Mouse (Mus musculus): ENCODE measurements at regions not wholly inside any gene's neighbourhood (a gene's known extent, or its start where the extent isn't known, plus 50 kb on each side); places are given as distances from the start of the nearest gene placed in this dataset.

DNA sequence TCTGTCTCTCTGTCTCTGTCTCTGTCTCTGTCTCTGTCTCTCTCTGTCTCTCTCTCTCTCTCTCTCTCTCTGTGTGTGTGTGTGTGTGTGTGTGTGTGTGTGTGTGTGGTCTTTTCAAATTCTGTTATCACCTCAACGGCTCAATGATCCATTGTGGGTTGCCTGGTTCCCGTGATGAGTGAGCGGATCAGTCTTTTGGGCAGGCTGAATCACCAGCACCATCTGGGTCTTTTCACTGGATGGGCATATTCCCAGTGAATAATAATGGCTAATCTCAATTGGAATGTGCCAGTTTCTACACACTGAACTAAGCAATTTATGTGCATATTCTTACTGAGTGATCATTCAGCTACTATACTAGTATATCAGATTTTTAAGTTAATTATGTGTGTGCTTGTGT is 216.4 kb downstream of the Lmx1a start:
- no peak for DNase-seq (ENCODE audit: low spot score in 2 of 2)

DNA sequence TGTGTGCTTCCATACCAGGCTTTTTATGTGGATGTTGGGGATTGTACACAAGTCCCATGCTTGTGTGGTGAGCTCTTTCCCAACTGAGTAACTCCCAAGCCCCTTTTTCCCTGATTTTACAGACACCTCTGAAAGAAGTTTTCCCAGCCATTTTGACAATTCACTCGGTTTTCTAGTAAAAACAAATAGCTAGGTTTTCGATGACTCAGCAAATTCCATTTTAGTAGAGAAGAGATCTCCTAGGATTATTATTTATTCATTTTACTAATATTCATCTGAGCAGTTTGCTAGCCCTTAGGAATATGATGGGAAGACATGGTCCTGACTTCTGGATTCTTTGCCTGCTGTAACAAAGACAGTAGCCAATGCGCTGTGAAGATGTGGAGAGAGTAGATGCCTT is 223.0 kb downstream of the Lmx1a start:
- no peak for DNase-seq (ENCODE audit: low spot score in 2 of 2)

DNA sequence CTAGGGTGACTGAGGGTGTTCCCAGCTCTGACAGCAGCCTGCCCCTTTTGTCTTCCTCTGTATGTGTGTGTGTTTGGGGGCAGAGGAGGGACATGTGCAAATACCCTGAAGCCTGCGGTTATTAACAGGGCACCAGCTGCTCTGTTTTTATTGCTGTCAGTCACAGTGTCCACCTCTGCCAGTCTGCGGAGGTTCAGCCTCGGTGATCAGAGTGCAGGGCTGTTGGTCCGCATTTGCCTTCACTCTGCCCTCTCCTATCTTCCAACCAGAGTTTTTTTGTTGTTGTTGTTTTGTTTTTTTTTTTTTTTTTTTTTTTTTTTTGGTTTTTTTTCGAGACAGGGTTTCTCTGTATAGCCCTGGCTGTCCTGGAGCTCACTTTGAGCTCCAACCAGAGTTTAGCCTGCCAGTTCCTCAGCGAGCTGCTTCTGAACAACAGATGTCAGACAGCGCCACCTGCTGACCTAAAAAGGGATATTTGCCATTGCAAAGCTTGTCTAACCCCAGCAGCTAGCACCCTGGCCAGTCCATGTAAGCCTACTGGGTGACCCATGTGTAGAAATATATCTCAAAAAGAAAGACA is 226.0 kb downstream of the Lmx1a start:
- peak; percentile 70 to 83 for DNase-seq (ENCODE audit: low spot score in 2 of 2)

DNA sequence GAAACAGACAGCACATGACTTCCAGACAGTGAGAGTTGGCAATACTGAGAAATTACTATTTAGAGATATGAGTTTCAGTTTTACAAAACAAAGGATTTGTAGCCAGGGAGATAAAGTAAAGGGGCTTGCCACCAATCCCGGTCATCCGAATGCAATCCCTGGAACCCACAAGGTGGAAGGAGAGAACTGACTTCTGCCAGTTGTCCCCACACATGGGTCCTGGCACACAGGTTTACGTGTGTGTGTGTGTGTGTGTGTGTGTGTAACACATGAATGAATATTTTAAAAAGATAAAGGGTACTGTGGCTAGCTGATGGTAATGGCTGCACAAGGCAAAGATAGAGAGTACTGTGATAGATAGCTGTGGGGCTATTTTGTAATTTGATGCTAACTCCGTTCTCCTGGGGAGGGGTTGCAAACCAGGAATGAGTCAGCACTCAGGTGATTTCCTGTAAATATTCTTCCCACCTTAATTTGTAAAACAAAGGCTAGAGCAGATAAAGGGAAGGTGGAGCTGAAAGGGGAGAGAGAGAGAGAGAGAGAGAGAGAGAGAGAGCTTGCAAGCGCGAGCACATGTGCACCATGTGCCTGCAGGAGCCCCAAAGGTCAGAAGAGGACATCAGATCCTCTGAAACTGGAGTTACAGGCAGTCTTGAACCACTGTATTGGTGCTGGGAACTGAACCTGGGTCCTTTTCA is 226.7 kb downstream of the Lmx1a start:
- DNase-seq (ENCODE audit: low spot score in 2 of 2): no peak

DNA sequence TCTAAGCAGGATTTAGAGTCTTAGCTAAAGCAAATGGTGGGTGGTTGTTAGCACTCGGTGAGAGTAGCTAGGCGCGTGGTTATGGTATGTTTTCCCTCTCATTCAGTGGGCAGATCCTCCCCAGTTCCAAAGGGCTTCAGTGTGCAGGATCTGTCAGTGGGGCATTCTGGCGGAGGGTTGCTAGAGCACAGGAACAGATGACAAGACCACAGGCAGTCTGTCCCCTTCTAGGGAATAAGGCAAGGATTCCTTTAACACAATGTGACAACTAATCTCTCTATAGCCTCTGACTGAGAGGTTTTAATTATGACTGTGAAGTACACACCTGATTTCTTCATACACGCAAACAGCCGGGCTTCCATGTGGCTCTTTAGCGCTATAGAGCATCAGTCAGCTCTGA is 233.9 kb downstream of the Lmx1a start:
- no peak for DNase-seq (ENCODE audit: low spot score in 2 of 2)

DNA sequence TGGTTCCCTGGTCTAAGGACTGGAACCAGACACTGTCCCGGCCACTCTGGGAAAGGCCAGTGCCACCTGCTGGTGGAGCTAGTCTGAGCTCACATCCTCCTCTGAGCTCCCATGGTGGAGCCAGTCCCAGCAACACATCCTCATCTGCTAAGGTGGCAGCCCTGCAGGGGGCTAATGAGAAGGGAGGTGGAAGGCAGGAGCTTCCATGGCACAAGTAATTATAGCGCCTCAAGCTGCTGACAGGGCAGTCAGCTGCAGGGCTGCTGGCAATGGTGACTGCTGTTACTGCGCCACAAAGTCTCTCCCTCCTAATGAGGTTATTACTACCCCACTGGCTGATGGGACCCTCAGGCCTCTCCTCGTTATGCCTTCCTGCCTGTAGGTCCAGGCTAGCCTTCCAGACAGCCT is 239.0 kb downstream of the Lmx1a start:
- no peak for DNase-seq (ENCODE audit: low spot score in 2 of 2)

DNA sequence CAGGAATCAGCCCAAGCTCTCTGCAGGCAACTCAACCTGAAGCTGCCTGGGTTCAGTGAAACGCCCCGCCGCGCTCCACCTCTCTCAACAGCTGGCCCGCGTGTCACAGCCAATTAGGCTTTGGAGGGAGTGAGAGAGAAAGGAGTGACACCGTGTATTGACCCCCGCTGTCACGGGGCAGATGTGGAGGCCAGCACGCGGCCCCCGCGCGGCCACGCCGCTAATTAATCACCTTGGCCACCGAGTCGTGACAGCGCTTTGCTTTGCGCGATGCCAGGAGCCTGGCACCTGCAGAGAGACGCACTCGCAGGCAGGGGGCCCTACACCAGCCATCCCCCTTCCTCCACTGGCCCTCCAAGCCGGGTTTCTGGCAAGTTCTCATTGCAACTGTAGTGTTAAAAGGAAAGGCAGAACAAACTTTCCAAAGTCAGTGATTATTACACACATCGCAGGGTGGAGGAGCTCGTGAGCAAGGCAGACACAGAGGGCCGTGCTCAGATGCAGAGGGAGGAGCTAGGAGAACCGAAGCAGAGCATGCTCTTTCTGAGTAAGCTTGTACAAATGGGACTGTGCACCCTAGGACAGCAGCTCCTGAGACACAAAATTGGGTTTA is 240.8 kb downstream of the Lmx1a start:
- DNase-seq (ENCODE audit: low spot score in 2 of 2): no peak

DNA sequence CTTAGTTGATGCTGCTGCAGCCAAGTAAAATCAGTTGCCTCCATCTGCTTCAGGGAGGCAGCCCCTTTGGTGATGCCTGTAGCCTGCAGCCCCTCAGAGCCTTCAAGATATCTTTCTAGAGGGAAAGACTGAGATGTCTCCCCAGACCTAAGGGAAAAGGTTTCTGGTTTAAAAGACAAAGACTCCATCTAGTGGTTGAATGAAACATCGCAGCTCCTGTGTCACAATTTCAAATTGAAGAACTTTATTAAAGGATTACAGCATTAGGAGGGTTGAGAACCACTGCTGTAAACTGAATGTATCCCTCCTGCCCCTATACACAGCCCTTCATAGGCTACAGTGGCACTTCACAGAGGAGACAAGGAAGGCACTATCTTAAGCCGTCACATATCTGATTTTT is 243.1 kb downstream of the Lmx1a start:
- no peak for DNase-seq (ENCODE audit: low spot score in 2 of 2)

DNA sequence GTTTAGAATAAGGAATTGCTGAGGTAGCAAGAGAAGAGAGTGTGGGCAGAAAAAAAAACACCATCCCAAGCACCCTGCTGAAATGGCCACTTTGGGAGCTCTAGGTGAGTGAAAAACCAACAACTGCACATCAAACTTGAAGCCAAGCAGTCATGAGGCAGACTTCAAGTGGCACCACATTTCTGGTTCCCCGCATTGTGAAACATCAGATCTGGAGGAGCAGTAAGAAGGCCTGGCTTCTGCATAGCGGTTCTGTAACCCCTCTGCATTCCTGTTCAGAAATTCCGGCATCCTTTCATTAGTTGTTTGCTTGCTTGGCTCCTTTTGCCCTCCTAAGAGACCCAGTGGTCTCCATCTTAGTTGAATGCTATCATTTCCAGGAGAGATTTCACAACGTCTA is 247.7 kb downstream of the Lmx1a start:
- DNase-seq (ENCODE audit: low spot score in 2 of 2): no peak

DNA sequence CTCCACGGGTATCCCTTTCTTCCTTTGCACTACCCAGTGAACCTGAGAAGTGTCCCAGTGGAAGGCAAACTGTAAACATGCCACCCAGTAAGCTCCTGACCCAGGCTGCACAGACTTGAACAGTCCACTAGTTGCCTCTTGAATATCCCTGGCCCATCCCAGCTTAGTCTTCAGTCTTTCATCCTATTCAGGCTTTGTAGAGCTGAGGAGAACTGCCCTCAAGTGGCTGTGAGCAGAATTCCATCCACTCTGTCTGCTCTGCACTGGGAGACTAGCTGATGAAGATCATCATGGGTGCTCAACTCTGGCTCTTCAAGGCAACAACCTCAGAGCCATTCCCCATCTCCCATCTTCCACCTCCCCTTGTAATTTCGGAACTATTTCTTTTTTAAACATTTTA is 249.1 kb downstream of the Lmx1a start:
- no peak for DNase-seq (ENCODE audit: low spot score in 2 of 2)

DNA sequence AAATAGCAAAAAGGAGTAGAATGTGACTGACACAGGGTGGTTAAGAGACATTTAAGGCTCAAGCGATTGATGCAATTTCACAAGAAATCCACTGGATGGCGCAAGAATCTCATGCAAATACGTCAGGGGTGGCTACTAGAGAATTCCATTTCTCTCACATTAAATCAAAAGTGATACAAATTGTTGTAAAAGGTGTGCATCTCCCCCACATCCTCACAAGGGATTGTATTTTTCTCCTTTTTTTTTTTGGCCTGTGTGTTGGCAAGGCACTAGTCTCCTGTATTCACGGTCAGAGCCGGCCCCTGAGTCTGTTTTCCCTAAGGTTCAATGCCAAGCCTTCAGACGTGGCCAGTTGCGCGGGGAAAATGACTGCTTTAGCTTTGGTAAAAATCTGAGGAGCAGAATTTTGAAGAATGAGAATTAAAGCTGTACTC is 253.0 kb downstream of the Lmx1a start:
- no peak for DNase-seq (ENCODE audit: low spot score in 2 of 2)

DNA sequence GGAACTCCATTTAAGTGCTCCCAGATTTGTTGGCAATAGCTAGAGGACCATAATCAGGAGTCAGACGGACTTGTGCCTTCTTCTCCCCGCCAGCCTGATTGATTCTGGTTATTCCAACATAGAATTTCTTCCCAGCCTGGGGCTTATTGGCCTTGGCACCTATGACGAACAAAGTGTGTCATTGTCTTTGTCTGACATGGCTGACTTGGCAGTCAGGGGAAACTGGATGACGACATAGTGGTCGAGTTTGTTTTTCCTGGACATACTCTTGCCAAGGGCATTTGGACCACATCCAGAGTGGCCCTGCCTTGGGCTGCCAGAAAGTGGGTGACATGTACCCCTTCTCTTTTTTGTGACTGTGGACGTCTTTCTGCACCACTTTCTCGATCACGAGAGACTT is 254.1 kb downstream of the Lmx1a start:
- no peak for DNase-seq (ENCODE audit: low spot score in 2 of 2)

DNA sequence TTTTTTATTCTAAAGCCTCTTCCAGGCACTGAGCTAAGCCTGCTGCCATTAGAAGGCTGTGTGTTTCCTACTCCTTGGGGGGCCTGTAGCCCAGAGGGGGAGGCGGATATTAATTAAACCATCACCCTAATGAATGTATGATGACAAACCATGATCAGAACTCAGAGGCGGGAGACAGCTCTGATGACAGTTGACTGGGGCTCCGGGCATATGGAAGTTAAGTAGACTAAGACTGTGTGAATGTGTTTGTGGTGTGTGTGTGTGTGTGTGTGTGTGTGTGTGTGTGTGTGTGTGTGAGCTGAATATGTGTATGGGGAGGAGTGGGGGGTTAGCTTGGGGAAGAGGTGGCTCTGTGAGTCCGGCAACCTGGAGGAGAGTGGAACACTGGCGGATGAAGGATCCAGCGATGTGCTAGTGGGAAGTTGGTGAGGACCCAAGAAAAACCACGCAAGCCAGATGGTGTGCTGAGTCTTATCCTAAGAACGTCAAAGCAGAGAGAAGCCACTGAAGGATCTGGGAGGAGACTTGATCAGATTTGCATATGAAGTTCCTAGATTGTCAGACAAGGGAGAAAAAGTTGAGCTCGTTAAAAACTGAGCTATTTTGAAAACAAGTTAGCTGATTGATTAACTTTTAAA is 256.7 kb downstream of the Lmx1a start:
- peak in 1 of 2 experiments; percentile 45 for DNase-seq (ENCODE audit: low spot score in 2 of 2)

DNA sequence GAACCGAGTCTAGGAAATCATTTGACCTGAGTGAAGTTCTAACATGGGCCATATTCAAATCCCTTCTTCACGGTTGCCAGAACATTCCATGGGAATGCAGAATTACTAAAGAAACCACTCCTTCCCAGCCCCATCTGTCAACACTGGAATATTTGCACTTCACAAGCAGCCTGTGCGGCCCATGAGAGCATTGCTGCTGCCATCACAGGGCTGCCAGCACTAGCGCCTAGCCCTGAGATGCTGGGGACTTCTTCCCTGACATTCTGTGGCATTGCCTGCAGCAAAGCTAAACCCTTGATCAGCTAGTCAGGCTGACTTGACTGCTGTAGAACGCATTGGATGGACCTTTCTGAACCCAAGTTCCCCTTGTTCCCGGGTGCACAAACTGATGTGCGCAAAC is 258.8 kb downstream of the Lmx1a start:
- DNase-seq (ENCODE audit: low spot score in 2 of 2): no peak

DNA sequence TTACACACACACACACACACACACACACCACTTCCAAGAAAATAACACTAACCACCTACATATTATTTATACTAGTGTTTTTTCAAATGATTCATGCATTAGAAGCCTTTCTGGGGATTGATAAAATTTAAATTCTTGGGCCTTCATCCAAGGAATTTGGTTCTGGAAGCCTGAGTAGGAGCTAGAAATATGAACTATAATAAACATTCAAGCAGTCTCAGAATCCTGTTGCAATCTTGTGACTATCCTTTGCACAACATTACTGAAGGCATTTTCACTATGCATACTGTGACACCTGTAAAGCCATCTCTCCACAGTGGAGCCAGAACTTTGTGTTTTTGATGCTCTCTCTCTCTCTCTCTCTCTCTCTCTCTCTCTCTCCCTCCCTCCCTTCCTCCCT is 262.7 kb downstream of the Lmx1a start:
- DNase-seq (ENCODE audit: low spot score in 2 of 2): no peak

DNA sequence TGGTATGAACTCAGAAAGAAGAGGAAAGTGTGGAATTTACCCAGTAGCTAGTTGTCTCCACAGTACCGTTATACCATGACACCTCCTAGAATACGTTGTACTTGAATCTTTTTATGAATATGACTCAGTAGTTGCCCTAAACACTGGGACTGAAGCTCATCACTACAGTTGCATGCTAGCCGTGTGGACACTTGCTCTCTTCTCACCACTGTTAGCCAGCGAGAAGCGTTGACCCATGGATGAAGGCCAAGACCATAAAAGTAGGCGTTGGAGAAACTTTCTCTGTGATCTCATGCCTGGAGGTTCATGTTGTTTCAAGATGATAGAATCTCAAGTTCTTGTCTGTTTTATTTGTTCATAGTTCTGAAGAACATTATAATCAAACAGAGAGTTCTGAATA is 269.5 kb downstream of the Lmx1a start:
- no peak for DNase-seq (ENCODE audit: low spot score in 2 of 2)

DNA sequence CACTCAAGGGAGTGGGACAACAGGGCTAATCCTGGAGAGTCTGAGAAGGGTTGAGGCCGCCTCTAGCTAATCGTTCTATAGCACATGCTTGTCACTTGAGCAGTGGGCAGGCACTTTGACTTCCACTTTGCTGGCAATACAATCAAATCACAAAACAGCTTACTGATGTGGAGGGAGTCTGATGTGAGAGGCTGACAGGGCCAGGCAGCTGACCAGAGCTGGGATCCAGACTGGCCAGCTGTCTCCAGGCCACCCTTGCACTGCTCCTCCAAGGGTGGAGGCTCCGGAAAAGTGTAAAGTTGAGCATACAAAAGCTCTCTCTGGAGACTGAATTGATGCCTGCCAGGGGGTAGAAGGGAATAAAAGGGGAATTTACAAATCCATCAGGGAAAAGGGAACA is 280.5 kb downstream of the Lmx1a start:
- DNase-seq (ENCODE audit: low spot score in 2 of 2): no peak

DNA sequence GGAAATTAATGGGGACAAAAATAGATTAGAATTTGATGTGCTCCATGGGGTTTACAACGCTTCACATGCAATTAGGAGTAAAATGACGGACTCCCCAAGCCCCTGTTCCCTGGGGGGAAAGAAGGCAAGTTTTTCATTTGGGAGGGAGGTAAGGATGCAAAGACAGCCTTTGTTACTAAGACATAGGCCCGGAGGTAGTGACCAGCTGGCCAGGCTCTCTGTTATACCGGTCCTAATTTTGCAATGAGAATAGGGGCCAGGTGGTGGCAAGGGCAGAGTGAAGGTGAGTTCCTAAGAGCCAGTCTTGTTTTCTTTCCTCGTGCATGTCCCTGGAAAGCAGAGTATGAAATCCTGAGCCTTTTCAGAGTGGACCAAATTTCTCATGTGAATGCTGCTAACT is 280.9 kb downstream of the Lmx1a start:
- no peak for DNase-seq (ENCODE audit: low spot score in 2 of 2)

DNA sequence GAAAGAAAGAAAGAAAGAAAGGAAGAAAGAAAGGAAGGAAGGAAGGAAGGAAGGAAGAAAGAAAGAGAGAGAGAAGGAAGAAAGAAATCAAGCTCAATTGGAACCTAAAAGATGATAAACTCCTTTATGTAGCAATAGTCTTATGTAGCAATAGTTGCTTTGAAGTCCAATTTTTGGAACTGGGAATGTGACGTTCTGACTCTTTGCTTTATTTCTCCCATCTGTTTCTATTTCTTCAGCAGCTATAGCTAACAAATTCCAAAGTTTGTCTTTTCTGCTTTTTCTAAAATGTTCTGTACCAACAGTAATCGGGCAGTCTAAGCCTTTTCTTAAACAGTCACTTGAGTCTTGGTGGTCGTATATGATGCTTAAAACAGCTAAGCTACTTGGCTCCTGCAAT is 287.7 kb downstream of the Lmx1a start:
- no peak for DNase-seq (ENCODE audit: low spot score in 2 of 2)

DNA sequence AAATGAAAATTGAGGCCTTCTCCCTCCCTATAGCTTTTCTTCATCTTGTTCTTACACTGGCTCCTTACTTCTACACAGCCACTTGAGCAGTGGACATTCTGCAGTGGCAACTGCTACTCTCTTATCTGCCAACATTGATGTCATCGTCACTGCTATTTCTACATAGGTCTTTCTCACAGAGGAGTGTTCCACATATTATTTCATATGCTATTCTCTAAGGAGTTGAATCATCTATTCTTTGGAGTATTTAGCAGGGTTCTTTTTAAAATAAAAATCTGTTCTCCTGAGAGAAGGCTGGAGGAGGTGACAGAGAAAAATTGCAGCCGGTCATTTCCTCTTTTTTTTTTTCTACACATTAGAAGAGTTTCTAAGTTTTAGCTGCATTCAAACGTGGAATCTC is 290.1 kb downstream of the Lmx1a start:
- no peak for DNase-seq (ENCODE audit: low spot score in 2 of 2)

DNA sequence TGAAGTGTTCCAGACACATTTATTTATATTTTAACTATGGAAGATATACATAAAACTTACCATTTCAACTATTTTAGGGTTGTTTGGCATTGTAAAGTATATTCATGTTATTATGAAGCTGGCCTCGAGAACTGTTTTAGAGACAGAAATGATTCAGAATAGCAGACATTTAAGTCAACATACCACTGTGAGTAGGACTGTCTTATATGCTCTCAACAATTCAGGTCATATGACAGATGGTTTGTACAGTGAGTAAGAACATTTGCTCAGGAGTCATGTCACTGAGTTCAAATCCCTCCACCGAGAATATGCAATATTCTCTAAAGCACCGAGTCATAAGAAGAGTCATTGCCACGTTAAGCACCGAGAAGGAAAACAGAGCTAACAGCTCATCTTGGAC is 290.6 kb downstream of the Lmx1a start:
- DNase-seq (ENCODE audit: low spot score in 2 of 2): no peak

DNA sequence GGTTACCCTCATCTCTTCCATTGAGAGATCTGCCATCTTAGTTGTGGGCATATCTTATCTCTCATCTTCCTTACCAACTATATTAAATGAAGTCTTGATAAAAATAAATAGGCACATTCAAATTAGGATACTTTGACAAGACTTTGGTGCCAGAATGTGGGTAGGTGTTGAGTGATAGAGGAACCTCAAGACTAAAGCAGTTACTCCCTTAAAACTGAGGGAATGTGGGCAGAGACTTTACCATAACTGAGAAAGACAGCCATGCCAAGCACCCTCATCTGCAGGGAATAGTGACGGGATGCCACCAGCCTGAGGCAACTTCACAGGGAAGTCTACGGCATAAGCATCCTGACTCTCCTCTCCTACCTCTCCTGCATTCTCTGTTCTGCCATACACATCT is 292.3 kb downstream of the Lmx1a start:
- no peak for DNase-seq (ENCODE audit: low spot score in 2 of 2)

DNA sequence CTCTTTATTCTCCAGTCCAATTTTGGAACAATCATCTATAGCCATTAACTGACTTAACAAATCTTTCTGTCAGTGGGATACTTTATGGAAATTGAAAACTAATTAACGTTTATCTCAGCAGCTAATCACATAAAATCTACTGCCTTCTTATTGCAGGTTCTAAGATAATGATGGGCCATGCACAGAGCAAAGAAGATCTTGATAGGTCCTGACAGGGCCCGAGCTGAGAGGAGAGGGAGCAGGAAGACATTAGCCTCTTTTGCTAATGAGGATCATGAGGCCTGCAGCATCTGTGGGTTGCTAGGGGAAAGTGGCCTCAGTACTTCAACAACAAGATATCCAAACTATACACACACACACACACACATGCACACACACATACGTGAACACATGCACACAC is 318.4 kb downstream of the Lmx1a start:
- no peak for DNase-seq (ENCODE audit: low spot score in 2 of 2)

Data from frontal cortex, postnatal 25 days (tissue).